Mouse (Mus musculus): ENCODE data around the gene Mfsd10. TPM values are rescaled to one million over a fixed set of nuclear protein-coding genes. Genes with fewer than 3 reads are reported as not detected.
"Not testable (repeated sequence)": the region's sequence is repeated elsewhere in the genome, so short reads cannot be mapped to it uniquely, and the experiment has no call there.

The Mfsd10 gene
- polyA plus RNA-seq, 1 experiment from 2014 or later = 125 TPM

DNA sequence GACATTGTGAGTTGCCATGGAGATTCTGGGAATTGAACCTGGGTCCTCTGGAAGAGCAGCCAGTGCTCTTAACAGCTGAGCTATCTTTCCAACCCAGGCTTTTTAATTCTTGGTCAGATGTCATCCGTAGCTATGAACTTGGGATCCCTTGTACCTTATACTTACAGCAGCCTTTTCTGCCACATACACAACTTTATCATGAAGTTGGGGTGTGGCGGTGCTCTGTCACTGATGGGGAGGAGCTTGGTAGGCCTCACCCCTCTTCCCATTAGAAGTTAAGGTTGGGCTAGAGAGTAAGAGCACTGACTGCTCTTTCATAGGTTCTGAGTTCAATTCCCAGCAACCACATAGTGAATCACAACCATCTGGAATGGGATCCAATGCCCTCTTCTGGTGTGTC lies 4.0 kb downstream of the Mfsd10 start:
- Histone ChIP-seq H3K27me3 (ENCODE audit: control insufficient read depth, insufficient read depth, low read length) (no peaks in the 10 kb centered on the region), H3K36me3 (ENCODE audit: control insufficient read depth, insufficient read depth, low read length) (peaks cover 71% of the 10 kb centered on the region), H3K9me3 (ENCODE audit: control insufficient read depth, low read length) (no peaks in the 10 kb centered on the region), H3K4me1 (ENCODE audit: control insufficient read depth, insufficient read depth, low read length) (peaks cover 4% of the 10 kb centered on the region; the same call in 1 of the 2 replicates), H3K4me2 (replicated peaks; ENCODE audit: low read depth, low read length) (no peak overlapping the region), H3K27ac (ENCODE audit: low read depth, low read length) (no peak overlapping the region), H3K4me3 (ENCODE audit: low read length) (no peak overlapping the region), H3K9ac (ENCODE audit: low read depth, low read length) (no peak overlapping the region)
- WGBS = 87% methylated on average over 2 of the region's 2 CpGs
- no peak for ATAC-seq (ENCODE audit: low FRiP score, low TSS enrichment)

DNA sequence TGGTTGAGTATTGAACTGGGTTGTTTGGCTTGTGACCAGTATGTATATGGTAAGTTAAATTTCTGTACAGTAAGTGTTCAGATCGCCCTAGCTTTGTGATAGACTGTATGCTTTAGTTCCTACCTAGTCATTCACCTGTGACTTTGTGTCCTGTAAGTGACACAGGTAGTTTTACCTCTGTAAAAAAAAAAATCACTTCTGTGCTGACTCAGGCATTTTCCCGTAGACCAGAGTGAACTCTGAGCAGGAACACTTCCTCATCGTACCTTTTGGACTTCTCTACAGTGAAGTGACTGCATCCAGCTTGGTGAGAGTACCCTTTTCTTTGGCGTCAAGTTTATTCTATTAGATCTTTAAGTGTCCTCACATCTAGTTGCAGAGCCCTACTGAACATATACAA lies 27.0 kb downstream of the Mfsd10 start:
- no peak overlapping the region for H3K4me3 ChIP-seq (ENCODE audit: low read length)
- no peak overlapping the region for H3K9ac ChIP-seq (ENCODE audit: low read depth, low read length)
- H3K9me3 ChIP-seq (ENCODE audit: control insufficient read depth, low read length) = no peaks in the 10 kb centered on the region
- ATAC-seq (ENCODE audit: low FRiP score, low TSS enrichment) = no peak
- H3K4me2 ChIP-seq (replicated peaks; ENCODE audit: low read depth, low read length) = no peak overlapping the region
- H3K27ac ChIP-seq (ENCODE audit: low read depth, low read length) = no peak overlapping the region
- H3K36me3 ChIP-seq (ENCODE audit: control insufficient read depth, insufficient read depth, low read length) = peaks cover 77% of the 10 kb centered on the region
- H3K27me3 ChIP-seq (ENCODE audit: control insufficient read depth, insufficient read depth, low read length) = no peaks in the 10 kb centered on the region
- WGBS = 91% methylated on average over 4 of the region's 4 CpGs
- no peaks in the 10 kb centered on the region for H3K4me1 ChIP-seq (ENCODE audit: control insufficient read depth, insufficient read depth, low read length)

DNA sequence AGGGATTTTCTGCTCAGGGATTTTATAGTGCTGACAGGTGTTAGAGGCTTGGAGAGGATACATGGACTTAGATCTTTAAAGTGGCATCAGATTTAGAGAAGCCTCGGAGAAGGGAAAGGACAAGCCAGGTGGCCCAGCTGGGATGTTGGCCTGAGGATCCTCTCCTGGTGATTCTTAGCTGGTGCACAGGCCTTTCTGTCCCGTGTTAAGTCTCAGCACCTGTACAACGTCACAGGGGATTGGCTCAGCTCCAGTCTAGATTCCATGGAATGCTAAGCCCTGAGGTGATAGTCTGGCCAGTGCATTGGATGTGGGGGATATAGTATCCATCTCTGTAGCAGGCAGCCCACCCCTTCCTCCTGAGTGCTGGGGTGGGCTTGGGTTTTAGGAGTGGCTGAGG lies 28.8 kb downstream of the Mfsd10 start:
- peaks cover 68% of the 10 kb centered on the region for H3K36me3 ChIP-seq (ENCODE audit: control insufficient read depth, insufficient read depth, low read length)
- no peaks in the 10 kb centered on the region for H3K27me3 ChIP-seq (ENCODE audit: control insufficient read depth, insufficient read depth, low read length)
- no peak overlapping the region for H3K27ac ChIP-seq (ENCODE audit: low read depth, low read length)
- no peak overlapping the region for H3K4me2 ChIP-seq (replicated peaks; ENCODE audit: low read depth, low read length)
- H3K9me3 ChIP-seq (ENCODE audit: control insufficient read depth, low read length) = no peaks in the 10 kb centered on the region
- no peak overlapping the region for H3K9ac ChIP-seq (ENCODE audit: low read depth, low read length)
- H3K4me3 ChIP-seq (ENCODE audit: low read length) = no peak overlapping the region
- no peak for ATAC-seq (ENCODE audit: low FRiP score, low TSS enrichment)
- 90% methylated on average over 3 of the region's 3 CpGs for WGBS
- H3K4me1 ChIP-seq (ENCODE audit: control insufficient read depth, insufficient read depth, low read length) = no peaks in the 10 kb centered on the region

DNA sequence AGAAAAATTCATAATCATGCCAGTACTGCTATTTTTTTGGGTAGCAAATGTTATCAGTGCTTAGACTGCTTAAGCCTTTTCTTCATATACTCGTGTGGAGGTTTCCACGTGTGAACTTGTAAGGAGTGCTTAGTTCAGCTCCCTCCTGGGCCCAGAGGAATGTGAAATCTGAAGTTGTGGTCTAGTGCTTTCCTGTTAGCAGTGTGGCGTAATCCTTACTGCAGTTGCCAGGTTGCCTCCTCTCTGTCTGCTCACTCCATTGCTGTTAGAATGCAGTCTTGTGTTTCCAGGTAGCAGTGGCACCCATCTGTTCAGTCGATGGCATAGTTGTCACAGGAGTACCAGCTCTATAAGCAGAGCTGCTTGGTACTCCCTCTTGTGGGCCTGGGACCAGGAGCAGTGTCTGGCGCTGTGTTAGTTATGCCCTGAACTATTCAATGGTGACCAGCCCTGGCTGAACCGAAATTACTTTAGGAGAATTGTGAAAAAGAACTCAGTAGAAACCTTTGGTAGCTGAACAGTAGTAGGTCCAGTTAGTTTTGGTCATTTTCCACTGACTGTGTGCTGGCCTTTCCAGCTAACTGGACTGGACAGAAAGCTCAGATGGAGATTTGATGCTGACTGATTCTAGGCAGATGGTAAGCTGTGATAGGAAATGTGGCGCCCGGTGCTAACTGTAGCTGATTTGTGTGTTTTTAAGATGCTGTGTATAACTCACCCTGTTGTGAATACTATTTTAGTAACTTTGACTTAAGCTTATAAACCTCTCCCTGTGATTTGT lies 29.7 kb downstream of the Mfsd10 start:
- Histone ChIP-seq H3K27ac (ENCODE audit: low read depth, low read length) (no peak overlapping the region), H3K27me3 (ENCODE audit: control insufficient read depth, insufficient read depth, low read length) (no peaks in the 10 kb centered on the region), H3K9me3 (ENCODE audit: control insufficient read depth, low read length) (no peaks in the 10 kb centered on the region), H3K36me3 (ENCODE audit: control insufficient read depth, insufficient read depth, low read length) (peaks cover 65% of the 10 kb centered on the region), H3K9ac (ENCODE audit: low read depth, low read length) (no peak overlapping the region), H3K4me3 (ENCODE audit: low read length) (no peak overlapping the region), H3K4me1 (ENCODE audit: control insufficient read depth, insufficient read depth, low read length) (no peaks in the 10 kb centered on the region), H3K4me2 (replicated peaks; ENCODE audit: low read depth, low read length) (no peak overlapping the region)
- 86% methylated on average over 8 of the region's 8 CpGs for WGBS
- no peak for ATAC-seq (ENCODE audit: low FRiP score, low TSS enrichment)

DNA sequence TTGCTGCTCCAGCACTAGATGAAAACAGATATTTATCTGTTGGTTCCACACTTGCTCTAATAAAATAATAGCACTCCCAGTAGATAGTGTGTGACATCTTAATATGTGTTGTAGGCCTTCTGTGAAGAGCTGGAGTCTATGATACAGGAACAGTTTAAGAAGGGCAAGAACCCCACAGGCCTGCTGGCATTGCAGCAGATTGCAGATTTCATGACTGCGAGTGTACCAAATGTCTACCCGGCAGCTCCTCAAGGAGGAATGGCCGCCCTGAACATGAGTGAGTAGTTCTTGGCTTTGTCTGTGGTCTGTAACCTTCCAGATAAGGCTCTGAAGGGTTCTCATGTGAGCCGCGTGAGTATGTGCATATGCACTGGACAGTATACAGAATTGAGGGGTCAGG lies 32.4 kb downstream of the Mfsd10 start:
- no peaks in the 10 kb centered on the region for H3K27me3 ChIP-seq (ENCODE audit: control insufficient read depth, insufficient read depth, low read length)
- ATAC-seq (ENCODE audit: low FRiP score, low TSS enrichment) = no peak
- no peak overlapping the region for H3K27ac ChIP-seq (ENCODE audit: low read depth, low read length)
- no peak overlapping the region for H3K4me2 ChIP-seq (replicated peaks; ENCODE audit: low read depth, low read length)
- H3K9me3 ChIP-seq (ENCODE audit: control insufficient read depth, low read length) = no peaks in the 10 kb centered on the region
- 92% methylated on average over 5 of the region's 5 CpGs for WGBS
- no peaks in the 10 kb centered on the region for H3K4me1 ChIP-seq (ENCODE audit: control insufficient read depth, insufficient read depth, low read length)
- H3K36me3 ChIP-seq (ENCODE audit: control insufficient read depth, insufficient read depth, low read length) = peaks cover 59% of the 10 kb centered on the region
- no peak overlapping the region for H3K4me3 ChIP-seq (ENCODE audit: low read length)
- no peak overlapping the region for H3K9ac ChIP-seq (ENCODE audit: low read depth, low read length)

DNA sequence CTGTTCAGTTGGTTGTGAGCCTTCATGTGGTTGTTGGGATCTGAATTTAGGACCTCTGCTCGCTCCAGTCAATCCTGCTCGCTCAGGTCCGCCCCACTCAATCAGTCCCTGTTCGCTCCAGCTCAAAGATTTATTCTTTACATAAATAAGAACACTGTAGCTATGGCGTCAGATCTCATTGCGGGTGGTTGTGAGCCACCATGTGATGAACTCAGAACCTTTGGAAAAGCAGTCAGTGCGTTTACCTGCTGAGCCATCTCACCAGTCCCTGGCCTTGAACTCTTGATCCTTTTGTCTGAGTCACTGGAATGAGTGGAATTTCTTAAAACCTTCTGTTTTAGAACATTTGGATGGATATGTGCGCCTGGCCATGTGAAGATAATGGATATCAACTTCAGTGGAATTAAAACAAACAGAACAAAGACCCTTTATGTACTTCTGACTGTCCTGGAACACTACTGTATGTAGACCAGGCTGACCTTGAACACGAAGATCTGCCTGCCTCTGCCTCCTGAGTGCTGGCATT lies 43.7 kb downstream of the Mfsd10 start:
- Histone ChIP-seq H3K4me1 (ENCODE audit: control insufficient read depth, insufficient read depth, low read length) (no peaks in the 10 kb centered on the region), H3K36me3 (ENCODE audit: control insufficient read depth, insufficient read depth, low read length) (peaks cover 11% of the 10 kb centered on the region), H3K4me3 (ENCODE audit: low read length) (no peak overlapping the region), H3K27me3 (ENCODE audit: control insufficient read depth, insufficient read depth, low read length) (no peaks in the 10 kb centered on the region), H3K9me3 (ENCODE audit: control insufficient read depth, low read length) (no peaks in the 10 kb centered on the region), H3K9ac (ENCODE audit: low read depth, low read length) (no peak overlapping the region), H3K27ac (ENCODE audit: low read depth, low read length) (no peak overlapping the region), H3K4me2 (replicated peaks; ENCODE audit: low read depth, low read length) (no peak overlapping the region)
- WGBS = 94% methylated on average over 9 of the region's 9 CpGs
- ATAC-seq (ENCODE audit: low FRiP score, low TSS enrichment) = no peak

DNA sequence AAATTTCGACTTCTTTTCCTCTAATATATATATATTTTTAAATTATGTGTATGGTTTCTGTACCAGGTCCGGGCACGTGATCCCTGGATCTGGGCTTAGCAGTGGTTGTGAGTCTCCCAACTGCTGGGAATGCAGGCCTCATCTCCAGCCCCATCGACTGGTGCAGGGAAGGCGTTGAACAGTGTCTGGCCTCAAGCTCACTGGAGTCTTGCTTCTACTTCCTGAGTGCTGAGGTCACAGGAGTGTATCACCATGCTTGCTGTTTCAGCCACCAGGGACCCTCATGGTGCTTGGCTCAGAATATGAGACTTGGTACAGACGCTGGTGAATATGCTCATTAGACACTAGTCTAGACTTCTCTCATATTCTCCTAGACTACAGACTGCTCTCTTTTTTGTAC lies 44.3 kb downstream of the Mfsd10 start:
- WGBS = 94% methylated on average over 6 of the region's 6 CpGs
- no peaks in the 10 kb centered on the region for H3K4me1 ChIP-seq (ENCODE audit: control insufficient read depth, insufficient read depth, low read length)
- no peak for ATAC-seq (ENCODE audit: low FRiP score, low TSS enrichment)

DNA sequence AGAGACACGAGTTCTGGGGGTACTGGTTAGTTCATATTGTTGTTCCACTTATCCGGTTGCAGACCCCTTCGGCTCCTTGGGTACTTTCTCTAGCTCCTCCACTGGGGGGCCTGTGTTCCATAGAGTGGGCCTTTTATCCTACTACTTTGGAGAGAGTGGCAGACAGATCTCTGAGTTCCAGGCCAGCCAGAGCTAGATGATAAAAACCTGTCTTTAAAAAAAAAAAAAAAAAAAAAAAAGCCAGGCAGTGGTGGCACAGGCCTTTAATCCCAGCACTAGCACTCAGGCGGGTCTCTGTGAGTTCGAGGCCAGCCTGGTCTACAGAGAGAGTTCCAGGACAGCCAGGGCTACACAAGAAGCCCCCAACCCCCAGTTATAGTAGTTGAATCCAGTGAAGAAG lies 44.8 kb downstream of the Mfsd10 start:
- H3K4me1 ChIP-seq (ENCODE audit: control insufficient read depth, insufficient read depth, low read length); H3K27ac ChIP-seq (ENCODE audit: low read depth, low read length); H3K4me2 ChIP-seq (replicated peaks; ENCODE audit: low read depth, low read length); H3K9ac ChIP-seq (ENCODE audit: low read depth, low read length); H3K4me3 ChIP-seq (ENCODE audit: low read length); ATAC-seq (ENCODE audit: low FRiP score, low TSS enrichment); H3K36me3 ChIP-seq (ENCODE audit: control insufficient read depth, insufficient read depth, low read length); H3K27me3 ChIP-seq (ENCODE audit: control insufficient read depth, insufficient read depth, low read length); H3K9me3 ChIP-seq (ENCODE audit: control insufficient read depth, low read length): not testable (repeated sequence)
- 94% methylated on average over 5 of the region's 5 CpGs for WGBS

More for the DNA sequence above, 44.3 kb downstream of the Mfsd10 start:
- H3K9ac ChIP-seq (ENCODE audit: low read depth, low read length) = no peak overlapping the region
- H3K27me3 ChIP-seq (ENCODE audit: control insufficient read depth, insufficient read depth, low read length) = no peaks in the 10 kb centered on the region
- H3K4me3 ChIP-seq (ENCODE audit: low read length) = no peak overlapping the region
- no peak overlapping the region for H3K27ac ChIP-seq (ENCODE audit: low read depth, low read length)
- H3K4me2 ChIP-seq (replicated peaks; ENCODE audit: low read depth, low read length) = no peak overlapping the region
- H3K9me3 ChIP-seq (ENCODE audit: control insufficient read depth, low read length) = no peaks in the 10 kb centered on the region
- peaks cover 5% of the 10 kb centered on the region for H3K36me3 ChIP-seq (ENCODE audit: control insufficient read depth, insufficient read depth, low read length)

DNA sequence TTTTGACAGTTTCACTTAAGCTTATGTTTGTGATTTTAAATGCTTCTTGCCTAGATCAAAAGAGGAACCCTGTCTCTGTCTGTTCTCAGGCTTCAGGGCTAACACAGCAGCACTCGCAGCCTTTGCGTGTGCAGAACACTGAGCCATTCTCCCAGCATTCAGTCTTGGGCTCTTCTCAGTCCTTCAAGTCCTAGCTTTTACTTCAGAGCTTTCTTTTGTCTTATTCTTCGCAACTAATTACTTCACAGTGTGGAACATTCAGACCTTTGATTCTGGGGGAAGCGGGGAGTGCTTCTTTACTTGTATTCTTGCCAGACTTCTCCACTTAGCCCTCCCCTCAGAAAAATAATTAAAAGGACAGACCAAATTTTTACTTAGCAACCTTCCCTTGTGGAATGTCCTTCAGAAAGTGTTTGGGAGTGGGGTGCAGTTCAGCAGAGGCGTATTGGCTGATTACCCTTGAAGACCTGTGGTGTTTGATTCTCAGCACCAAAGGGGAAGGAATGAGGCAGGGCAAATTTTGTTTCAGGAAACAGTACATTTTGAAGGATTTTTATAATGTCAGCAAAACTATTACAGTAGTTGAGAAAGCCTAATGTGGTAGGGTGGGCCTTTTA lies 45.5 kb downstream of the Mfsd10 start:
- Histone ChIP-seq H3K4me2 (replicated peaks; ENCODE audit: low read depth, low read length) (no peak overlapping the region), H3K27ac (ENCODE audit: low read depth, low read length) (no peak overlapping the region), H3K9me3 (ENCODE audit: control insufficient read depth, low read length) (no peaks in the 10 kb centered on the region), H3K27me3 (ENCODE audit: control insufficient read depth, insufficient read depth, low read length) (no peaks in the 10 kb centered on the region), H3K36me3 (ENCODE audit: control insufficient read depth, insufficient read depth, low read length) (peaks cover 3% of the 10 kb centered on the region), H3K4me1 (ENCODE audit: control insufficient read depth, insufficient read depth, low read length) (no peaks in the 10 kb centered on the region), H3K9ac (ENCODE audit: low read depth, low read length) (no peak overlapping the region), H3K4me3 (ENCODE audit: low read length) (no peak overlapping the region)
- ATAC-seq (ENCODE audit: low FRiP score, low TSS enrichment) = no peak
- WGBS = 84% methylated on average over 5 of the region's 5 CpGs
